Mouse (Mus musculus) gastrocnemius, adult 2 months (tissue): ENCODE results near the gene Ddx47. TPM values are rescaled to one million over a fixed set of nuclear protein-coding genes. Genes with fewer than 3 reads are reported as not detected.

ENCODE experiments used
- DNase-seq: peaks from one replicate; pipeline ENCODE4 v3.0.0; 2022
- H3K27ac ChIP-seq: fragments of 200-600 bp; 2 replicates; pipeline ENCODE4 v1.8.1; 2022; ENCODE audit warnings: mild to moderate bottlenecking
- H3K4me3 ChIP-seq: fragments of 200-600 bp; 2 replicates; pipeline ENCODE4 v1.8.1; 2022; ENCODE audit warnings: mild to moderate bottlenecking, moderate library complexity
- CTCF ChIP-seq: fragments of 200-600 bp; IDR thresholded peaks from 2 replicates; pipeline ENCODE4 v1.8.1; 2022; ENCODE audit warnings: antibody characterized with exemption, mild to moderate bottlenecking, moderate library complexity
- intact Hi-C: fragments of 180-260 bp; cut with DNase I; formaldehyde crosslinking; loops from one replicate; pipeline ENCODE4 v1.15.1; 2025
- long read RNA-seq, 2 experiments: library from polyadenylated mRNA; stranded (forward); transcript quantifications; one replicate each; pipeline ENCODE4 v2.0.0; 2021
- total RNA-seq, 2 experiments: library from RNA; stranded (reverse); gene quantifications; 2 replicates each; pipeline ENCODE4 v1.2.3; 2021

Gene Ddx47
- total RNA-seq: 10 to 100 TPM; 26.9 TPM
- long read RNA-seq, experiment 1, transcript Ddx47-201 (12 exons, 1,764 nt): major isoform, 21 of 27 reads
- long read RNA-seq, experiment 1, partial matches to known transcripts: 5 of 27 reads
- long read RNA-seq, experiment 1, other reads (novel, unspliced or antisense): 1 of 27 reads
- long read RNA-seq, experiment 2, transcript Ddx47-201 (12 exons, 1,764 nt): major isoform, 30 of 35 reads
- long read RNA-seq, experiment 2, partial matches to known transcripts: 3 of 35 reads
- long read RNA-seq, experiment 2, other reads (novel, unspliced or antisense): 2 of 35 reads

DNA sequence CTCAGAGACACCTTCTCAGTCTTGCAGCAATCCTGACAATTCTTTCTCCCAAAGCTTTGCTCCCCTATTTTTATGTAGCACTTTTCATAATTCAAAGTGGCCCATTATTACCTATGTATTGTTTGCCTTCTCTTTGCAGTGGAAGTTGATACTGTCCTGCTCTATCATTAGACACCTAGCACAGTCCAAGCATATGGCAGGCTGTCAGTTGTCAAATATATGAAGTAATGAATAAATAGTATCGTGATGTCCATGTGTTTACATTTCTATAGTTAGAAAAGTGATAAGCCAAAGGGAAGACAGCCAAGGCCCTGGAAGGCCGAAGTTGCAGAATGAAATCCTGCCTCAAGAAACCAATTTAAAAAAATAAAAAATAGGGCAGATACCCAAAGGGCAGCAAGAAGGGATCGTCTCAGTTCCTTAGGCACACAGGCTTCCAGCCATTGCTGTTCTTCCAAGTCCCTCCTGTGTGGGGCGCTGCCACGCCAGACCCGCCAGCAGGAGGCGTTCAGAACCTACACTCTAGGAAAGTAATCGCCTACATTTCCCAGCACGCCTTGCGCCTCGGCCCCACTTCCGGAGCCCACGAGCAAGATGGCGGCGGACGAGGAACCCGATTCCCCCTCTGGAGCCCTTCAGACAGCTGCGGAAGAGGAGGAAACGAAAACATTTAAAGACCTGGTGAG lies at the start of gene Ddx47:
Gene Ddx47, plus strand, starts transcription at position 565 of the 686 bp plus-strand sequence.
- DNase-seq: peak; percentile 96
- Histone ChIP-seq H3K4me3 (peak within 1 kb of the TSS; percentile 83), H3K27ac (peak within 1 kb of the TSS; percentile 83)
- TF ChIP-seq CTCF: peak; percentile 100
- intact Hi-C loops: no loop called here

- DNase-seq: no peak
- no peak for TF ChIP-seq CTCF
- intact Hi-C loops: no loop called here
- no peak overlapping the region for H3K4me3 ChIP-seq
- no peak overlapping the region for H3K27ac ChIP-seq
Observed at GRCm38 (mm10) chr6:134961858-134962517, 49.4 kb upstream of the Ddx47 start.

GRCm38 (mm10) chr6:134962518-134962893 lies 48.9 kb upstream of the Ddx47 start:
- intact Hi-C loops: no loop called here
- no peak for TF ChIP-seq CTCF
- no peak for DNase-seq
- Histone ChIP-seq H3K4me3 (no peak overlapping the region), H3K27ac (no peak overlapping the region)

GRCm38 (mm10) chr6:134963910-134964309 lies 47.5 kb upstream of the Ddx47 start:
- intact Hi-C loops: no loop called here

DNA sequence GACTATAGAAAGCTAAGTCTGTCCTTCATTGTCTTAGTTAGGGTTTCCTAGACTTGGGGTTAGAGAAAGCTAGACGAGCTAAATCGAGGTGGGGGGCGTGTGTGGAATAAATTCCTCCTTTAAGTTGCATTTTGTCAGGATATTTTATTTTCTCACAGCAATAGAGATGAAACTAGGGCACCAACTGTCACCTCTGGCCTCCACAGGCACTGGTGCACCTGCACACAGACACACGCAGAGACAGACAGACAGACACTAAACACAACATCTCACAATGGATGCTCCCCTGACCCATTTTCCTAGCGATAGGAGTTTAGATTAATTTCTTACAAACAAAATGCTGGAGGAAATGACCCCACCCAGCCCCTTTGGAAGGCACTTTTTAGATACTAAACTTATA lies 44.7 kb upstream of the Ddx47 start:
- H3K27ac ChIP-seq: no peak overlapping the region
- no peak for TF ChIP-seq CTCF
- DNase-seq: no peak
- no peak overlapping the region for H3K4me3 ChIP-seq
- intact Hi-C loops: no loop called here

More at GRCm38 (mm10) chr6:134963910-134964309, 47.5 kb upstream of the Ddx47 start:
- no peak overlapping the region for H3K4me3 ChIP-seq
- no peak for DNase-seq
- TF ChIP-seq CTCF: no peak
- H3K27ac ChIP-seq: no peak overlapping the region

GRCm38 (mm10) chr6:134968326-134968725 lies 43.1 kb upstream of the Ddx47 start:
- DNase-seq: no peak
- no peak for TF ChIP-seq CTCF
- no peak overlapping the region for H3K27ac ChIP-seq

DNA sequence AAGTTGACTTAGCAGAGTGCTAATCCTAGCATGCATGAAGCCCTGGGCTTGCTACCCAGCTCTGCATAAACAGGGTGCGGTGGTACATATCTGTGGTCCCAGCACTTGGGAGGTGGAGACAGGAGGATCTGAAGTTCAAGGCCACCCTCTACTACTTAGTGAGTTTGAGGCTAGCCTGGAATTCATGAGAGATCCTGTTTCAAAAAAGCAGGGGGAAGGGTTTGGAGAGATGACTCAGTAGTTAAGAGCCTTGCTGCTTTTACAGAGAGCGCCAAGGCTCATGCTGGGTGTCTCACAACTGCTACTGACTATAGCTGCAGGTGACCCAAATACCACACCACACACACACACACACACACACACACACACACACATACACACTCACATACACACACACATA lies 41.9 kb upstream of the Ddx47 start:
- no peak for DNase-seq
- intact Hi-C loops: no loop called here
- Histone ChIP-seq H3K27ac (no peak overlapping the region), H3K4me3 (no peak overlapping the region)
- no peak for TF ChIP-seq CTCF

More at GRCm38 (mm10) chr6:134968326-134968725, 43.1 kb upstream of the Ddx47 start:
- intact Hi-C loops: no loop called here
- H3K4me3 ChIP-seq: no peak overlapping the region

GRCm38 (mm10) chr6:134972096-134972495 lies 39.3 kb upstream of the Ddx47 start:
- intact Hi-C loops: no loop called here
- Histone ChIP-seq H3K27ac (no peak overlapping the region), H3K4me3 (no peak overlapping the region)
- no peak for DNase-seq
- no peak for TF ChIP-seq CTCF

DNA sequence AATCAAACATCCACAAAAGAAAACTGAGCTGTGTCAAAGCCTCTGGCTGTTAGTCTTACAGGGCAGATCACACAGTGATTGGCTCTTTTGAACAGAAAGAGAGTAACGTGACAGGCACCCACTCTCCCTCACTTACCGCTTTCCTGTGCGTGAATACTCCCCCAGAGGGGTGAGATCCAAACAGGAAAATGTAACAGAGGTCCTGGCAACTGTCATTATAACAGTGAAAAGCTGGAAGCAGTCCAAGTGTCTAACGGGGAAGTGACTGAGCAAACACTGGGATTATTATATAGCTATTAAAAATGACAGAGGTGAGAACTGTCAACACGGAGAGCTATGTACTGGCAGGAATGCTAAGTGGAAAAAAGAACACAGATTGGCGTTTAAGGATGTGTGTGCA lies 34.8 kb upstream of the Ddx47 start:
- no peak overlapping the region for H3K4me3 ChIP-seq
- intact Hi-C loops: no loop called here
- H3K27ac ChIP-seq: no peak overlapping the region
- TF ChIP-seq CTCF: no peak
- no peak for DNase-seq

DNA sequence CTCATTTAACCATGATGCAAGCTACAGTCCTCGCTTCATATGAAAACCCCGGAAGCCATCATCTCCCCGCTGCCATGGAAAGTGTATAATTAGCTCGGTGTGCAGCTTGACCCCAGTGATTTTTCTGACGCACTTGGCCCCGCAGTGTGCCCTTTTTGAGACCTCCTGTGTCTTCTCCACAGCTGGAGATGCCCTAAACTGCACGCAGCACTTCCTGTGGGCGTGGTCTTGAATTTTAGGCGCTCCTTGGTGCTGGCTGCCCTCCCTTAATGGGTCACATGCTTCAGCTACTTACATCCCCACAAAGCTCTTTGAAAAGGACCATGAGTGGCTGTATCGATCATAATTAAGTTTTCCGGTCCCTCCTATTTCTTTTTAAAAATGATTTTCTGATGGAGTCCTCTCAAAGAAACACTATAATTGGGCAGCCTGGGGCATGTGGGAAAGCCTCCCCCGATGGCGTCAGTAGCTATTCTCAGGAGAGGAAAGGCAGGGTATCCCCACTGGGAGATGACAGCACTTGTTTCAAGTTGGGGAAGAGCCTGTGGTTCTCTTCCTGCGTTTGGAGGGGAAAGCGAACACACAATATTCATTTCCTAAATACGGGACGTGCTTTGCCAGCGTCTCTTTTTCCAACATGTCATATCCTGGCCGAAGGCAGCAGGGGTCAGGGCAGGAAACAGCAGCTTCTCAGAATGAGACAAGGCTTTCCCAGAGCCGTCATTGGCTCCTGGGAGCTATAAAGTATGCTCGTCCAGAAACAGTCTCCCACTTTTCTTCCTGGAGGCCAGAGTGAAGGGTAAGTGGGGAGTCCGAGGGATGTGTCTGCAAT lies 30.0 kb upstream of the Ddx47 start, which contains the start of gene Apold1:
Gene Apold1, plus strand, starts transcription at position 488 of the 832 bp plus-strand sequence.
- intact Hi-C loops: no loop called here
- peak within 1 kb of the TSS; percentile 80 for H3K4me3 ChIP-seq
- H3K27ac ChIP-seq: peak within 1 kb of the TSS; percentile 87
- peak; percentile 44 for DNase-seq
- TF ChIP-seq CTCF: no peak

DNA sequence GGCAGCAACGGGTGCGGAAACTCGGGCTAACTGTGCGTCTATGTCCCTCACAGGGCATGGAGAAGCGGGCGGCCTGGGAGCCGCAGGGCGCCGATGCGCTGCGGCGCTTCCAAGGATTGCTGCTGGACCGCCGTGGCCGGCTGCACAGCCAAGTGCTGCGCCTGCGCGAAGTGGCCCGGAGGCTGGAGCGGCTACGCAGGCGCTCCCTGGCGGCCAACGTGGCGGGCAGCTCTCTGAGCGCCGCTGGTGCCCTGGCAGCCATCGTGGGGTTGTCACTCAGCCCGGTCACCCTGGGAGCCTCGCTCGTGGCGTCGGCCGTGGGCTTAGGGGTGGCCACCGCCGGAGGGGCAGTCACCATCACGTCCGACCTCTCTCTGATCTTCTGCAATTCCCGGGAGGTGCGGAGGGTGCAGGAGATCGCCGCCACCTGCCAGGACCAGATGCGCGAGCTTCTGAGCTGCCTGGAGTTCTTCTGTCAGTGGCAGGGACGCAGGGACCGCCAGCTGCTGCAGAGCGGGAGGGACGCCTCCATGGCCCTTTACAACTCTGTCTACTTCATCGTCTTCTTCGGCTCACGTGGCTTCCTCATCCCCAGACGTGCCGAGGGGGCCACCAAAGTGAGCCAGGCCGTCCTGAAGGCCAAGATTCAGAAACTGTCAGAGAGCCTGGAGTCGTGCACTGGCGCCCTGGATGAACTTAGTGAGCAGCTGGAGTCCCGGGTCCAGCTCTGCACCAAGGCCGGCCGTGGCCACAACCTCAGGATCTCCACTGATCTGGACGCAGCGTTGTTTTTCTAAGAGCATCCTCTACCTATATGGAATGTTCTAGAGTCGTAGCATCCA lies 27.7 kb upstream of the Ddx47 start:
- peak; percentile 84 for TF ChIP-seq CTCF
- peak; percentile 97 for DNase-seq
- H3K4me3 ChIP-seq: peak overlapping the region; percentile 80
- H3K27ac ChIP-seq: peak overlapping the region; percentile 87
- intact Hi-C loops: no loop called here
